Mouse (Mus musculus) limb, embryonic 13.5 days (tissue): ENCODE data around the gene Gm10837. TPM values are rescaled to one million over a fixed set of nuclear protein-coding genes. Genes with fewer than 3 reads are reported as not detected.

Experiments used
- ATAC-seq: fragments of 200-750 bp; cut with Nextera tagmentation; 2 replicates; pipeline ENCODE4 v1.8.0; 2017; ENCODE audit warnings: low read depth, moderate number of reproducible peaks, moderate TSS enrichment; ENCODE audit not compliant: low FRiP score
- H3K27ac ChIP-seq: fragments of 300-500 bp; sonication (generic); 2 replicates; pipeline ENCODE4 v1.5.1; 2015; ENCODE audit warnings: inconsistent platforms, mild to moderate bottlenecking, moderate library complexity
- H3K27me3 ChIP-seq: fragments of 300-500 bp; sonication (generic); 2 replicates; pipeline ENCODE4 v1.6.1; 2015; ENCODE audit warnings: mild to moderate bottlenecking, inconsistent platforms
- H3K36me3 ChIP-seq: fragments of 300-500 bp; sonication (generic); 2 replicates; pipeline ENCODE4 v1.6.1; 2015; ENCODE audit warnings: inconsistent platforms, mild to moderate bottlenecking, moderate library complexity
- H3K4me1 ChIP-seq: fragments of 300-500 bp; sonication (generic); 2 replicates; pipeline ENCODE4 v1.6.1; 2015; ENCODE audit warnings: inconsistent platforms
- H3K4me2 ChIP-seq: fragments of 300-500 bp; sonication (generic); replicated peaks from 2 replicates; pipeline ENCODE4 v1.6.1; 2015; ENCODE audit warnings: inconsistent platforms, mild to moderate bottlenecking, moderate library complexity
- H3K4me3 ChIP-seq: fragments of 300-500 bp; sonication (generic); 2 replicates; pipeline ENCODE4 v1.5.1; 2015; ENCODE audit warnings: moderate library complexity, mild to moderate bottlenecking, inconsistent platforms
- H3K9ac ChIP-seq: fragments of 300-500 bp; sonication (generic); 2 replicates; pipeline ENCODE4 v1.6.1; 2015; ENCODE audit warnings: mild to moderate bottlenecking, inconsistent platforms
- H3K9me3 ChIP-seq: fragments of 300-500 bp; sonication (generic); 2 replicates; pipeline ENCODE4 v1.6.1; 2016; ENCODE audit warnings: inconsistent platforms
- WGBS: fragments of 180-500 bp; shearing (Covaris S2); methylation state at CpG from one replicate; pipeline ENCODE4 v1.1.7; 2015; 5-methylcytosine and 5-hydroxymethylcytosine counted together
- polyA plus RNA-seq: library from polyadenylated mRNA; unstranded; fragments of >200 nt; fragmentation: Nextera tagmentation; extraction: Ambion mirVana; gene quantifications from 2 replicates; pipeline ENCODE4 v1.2.1, GENCODE M21; 2015

Gm10837 gene
- polyA plus RNA-seq, 1 experiment from 2014 or later = not detected

DNA sequence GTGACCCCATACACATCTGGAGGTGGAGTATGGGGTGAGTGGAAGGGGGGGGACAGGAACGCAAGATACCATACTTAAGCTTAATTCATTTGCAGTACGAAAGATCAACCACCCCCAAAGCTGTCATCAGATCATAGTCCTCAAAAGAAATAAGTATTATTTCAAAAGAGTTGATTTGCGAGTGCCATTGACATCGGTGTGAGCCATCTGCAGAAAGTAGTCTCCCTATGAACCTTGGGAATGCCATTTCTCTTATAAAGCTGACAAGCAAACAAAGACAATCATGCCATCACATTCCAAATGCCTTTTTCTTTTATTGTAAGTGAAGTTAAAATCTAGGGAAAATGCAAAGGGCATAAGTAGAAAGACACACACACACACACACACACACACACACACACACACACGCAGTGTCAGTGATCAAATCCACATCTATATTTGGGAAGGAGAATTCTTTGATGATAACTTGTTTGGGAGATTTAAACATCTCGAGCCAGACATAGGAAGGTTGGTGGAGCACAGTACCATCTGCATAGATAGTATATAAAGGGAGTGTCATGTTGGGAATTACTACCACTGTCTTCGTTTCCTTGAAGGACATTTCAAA lies 23.5 kb upstream of the Gm10837 start:
- no peak for ATAC-seq
- WGBS = 46% methylated on average over 7 of the region's 7 CpGs

DNA sequence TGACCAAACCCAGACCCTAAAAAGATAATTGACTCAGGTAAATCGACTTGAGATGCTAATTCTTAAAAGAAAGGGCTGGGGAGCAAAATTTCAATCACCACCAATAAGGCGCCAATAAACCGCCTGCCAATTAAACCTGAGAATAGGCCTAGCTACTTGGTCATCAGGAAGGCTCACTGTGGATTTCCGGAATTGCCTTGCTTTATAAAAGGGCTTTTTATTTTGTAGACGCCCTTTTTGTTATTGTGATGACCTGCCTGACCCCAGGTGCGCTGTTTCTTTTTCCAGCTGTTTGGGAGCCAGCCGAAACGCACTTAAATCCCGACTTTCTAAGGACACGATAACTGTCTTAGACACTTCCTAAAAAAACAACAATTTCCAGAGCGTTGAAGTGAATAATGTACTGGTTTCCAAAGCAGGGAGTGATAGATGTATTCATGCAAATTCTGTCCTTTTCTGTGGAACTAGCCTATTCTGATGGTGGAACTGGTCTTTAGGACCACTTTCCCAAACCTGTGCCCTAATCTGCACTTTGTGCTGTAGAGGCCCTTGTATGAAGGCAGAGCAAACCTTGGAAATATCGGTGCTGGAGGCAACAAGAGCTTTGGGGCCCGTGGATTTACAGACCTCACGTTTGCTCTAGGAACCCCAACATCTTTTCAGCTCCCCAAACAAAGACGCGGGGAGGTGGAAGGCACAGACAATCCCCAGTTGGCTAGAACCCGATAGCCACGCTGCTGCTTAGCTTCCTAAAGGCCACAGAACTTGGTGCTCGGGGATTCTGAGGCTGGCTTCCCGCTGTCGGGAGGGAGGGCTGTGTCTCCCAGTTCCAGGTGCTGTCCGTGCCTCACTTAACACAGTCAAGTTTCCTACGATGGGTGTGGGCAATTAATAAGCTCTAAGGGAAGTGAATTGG lies 22.2 kb upstream of the Gm10837 start:
- H3K27me3 ChIP-seq = peaks cover 96% of the 10 kb centered on the region
- ATAC-seq = no peak
- peak overlapping the region; percentile 41 for H3K4me2 ChIP-seq
- no peaks in the 10 kb centered on the region for H3K9me3 ChIP-seq
- WGBS = 11% methylated on average over 23 of the region's 23 CpGs
- no peaks in the 10 kb centered on the region for H3K36me3 ChIP-seq
- H3K9ac ChIP-seq = no peak overlapping the region
- H3K27ac ChIP-seq = no peak overlapping the region
- H3K4me1 ChIP-seq = peaks cover 37% of the 10 kb centered on the region
- no peak overlapping the region for H3K4me3 ChIP-seq

More for the DNA sequence above, 23.5 kb upstream of the Gm10837 start:
- H3K4me1 ChIP-seq = peaks cover 44% of the 10 kb centered on the region
- H3K9me3 ChIP-seq = no peaks in the 10 kb centered on the region
- no peak overlapping the region for H3K27ac ChIP-seq
- H3K27me3 ChIP-seq = peaks cover 97% of the 10 kb centered on the region
- no peak overlapping the region for H3K4me2 ChIP-seq
- no peak overlapping the region for H3K9ac ChIP-seq
- H3K4me3 ChIP-seq = no peak overlapping the region
- no peaks in the 10 kb centered on the region for H3K36me3 ChIP-seq

DNA sequence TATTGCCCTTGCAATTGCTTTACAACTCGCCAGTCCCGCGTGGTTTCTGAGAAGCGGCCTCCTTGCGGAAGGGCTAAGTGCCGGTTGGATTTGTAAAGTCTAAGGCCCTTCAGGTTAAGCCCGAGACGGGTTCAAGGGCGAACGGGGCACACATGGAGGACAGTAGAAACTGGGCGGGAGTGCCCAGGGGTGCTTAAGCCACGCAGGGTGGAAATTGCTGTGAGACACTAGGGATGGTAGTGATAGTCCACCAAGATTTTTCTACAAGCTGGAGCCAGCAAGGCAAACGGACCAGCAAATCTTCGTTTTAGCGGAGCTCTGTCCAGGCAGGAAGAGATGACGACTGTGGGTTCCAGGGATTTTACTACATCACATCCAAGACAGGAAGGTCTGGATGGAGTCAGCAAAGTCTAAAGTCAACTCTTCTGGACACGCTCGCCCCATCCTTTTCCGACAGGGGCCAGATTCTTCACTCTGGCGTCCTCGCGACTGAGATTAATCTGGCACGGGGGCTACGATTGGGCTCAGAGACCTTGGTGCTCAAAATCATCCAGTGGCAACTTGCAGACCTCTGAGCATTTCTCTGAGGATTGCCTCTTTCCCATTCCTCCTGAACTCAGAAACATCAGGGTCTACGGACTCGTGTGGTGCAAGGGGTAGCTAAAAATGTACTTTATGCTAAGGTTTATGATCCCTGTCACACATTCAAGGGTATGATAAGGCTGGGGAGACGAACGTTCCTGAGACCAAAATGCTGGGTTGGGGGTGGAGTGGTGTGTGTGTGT lies 21.2 kb upstream of the Gm10837 start:
- 6% methylated on average over 28 of the region's 28 CpGs for WGBS
- ATAC-seq = no peak
- Histone ChIP-seq H3K4me3 (no peak overlapping the region), H3K4me1 (peaks cover 39% of the 10 kb centered on the region), H3K9ac (no peak overlapping the region), H3K27ac (no peak overlapping the region), H3K27me3 (peaks cover 95% of the 10 kb centered on the region), H3K36me3 (no peaks in the 10 kb centered on the region), H3K9me3 (no peaks in the 10 kb centered on the region), H3K4me2 (peak overlapping the region; percentile 41)

GRCm38 (mm10) chr14:122471449-122472085 lies 18.8 kb upstream of the Gm10837 start:
- H3K27me3 ChIP-seq = peaks cover 92% of the 10 kb centered on the region
- no peaks in the 10 kb centered on the region for H3K36me3 ChIP-seq
- peak overlapping the region; percentile 50 for H3K4me2 ChIP-seq
- ATAC-seq = no peak
- H3K9me3 ChIP-seq = no peaks in the 10 kb centered on the region
- H3K4me3 ChIP-seq = 0 out of 2 replicates have a peak overlapping the region, but pooled peaks have one; percentile 7
- 11% methylated on average over 31 of the region's 31 CpGs for WGBS
- peaks cover 34% of the 10 kb centered on the region for H3K4me1 ChIP-seq
- H3K9ac ChIP-seq = no peak overlapping the region
- no peak overlapping the region for H3K27ac ChIP-seq

DNA sequence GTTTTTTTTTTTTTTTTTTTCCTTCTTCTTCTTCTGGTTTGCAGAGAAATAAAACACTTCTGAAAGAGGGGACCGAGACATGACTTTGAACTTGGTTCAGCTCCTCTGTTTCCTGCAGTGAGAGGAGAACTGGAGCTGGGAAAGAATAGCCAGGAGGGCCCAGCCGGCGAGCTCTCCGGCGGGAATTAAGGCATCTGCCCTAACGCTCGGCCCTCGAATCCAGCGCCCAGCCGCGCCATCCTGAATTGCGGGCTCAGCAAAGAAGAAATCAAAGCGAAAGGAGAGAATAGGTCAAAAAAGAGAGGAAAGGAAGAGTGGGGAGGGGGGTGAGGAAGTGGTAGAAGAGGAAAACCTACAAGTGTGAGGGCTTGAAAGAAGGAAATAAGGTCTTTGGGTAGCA lies 18.2 kb upstream of the Gm10837 start:
- no peak for ATAC-seq
- Histone ChIP-seq H3K36me3 (no peaks in the 10 kb centered on the region), H3K9ac (no peak overlapping the region), H3K27me3 (peaks cover 87% of the 10 kb centered on the region), H3K4me1 (peaks cover 34% of the 10 kb centered on the region), H3K4me3 (0 out of 2 replicates have a peak overlapping the region, but pooled peaks have one; percentile 20), H3K27ac (no peak overlapping the region), H3K9me3 (no peaks in the 10 kb centered on the region), H3K4me2 (peak overlapping the region; percentile 50)
- WGBS = 1% methylated on average over 13 of the region's 13 CpGs

DNA sequence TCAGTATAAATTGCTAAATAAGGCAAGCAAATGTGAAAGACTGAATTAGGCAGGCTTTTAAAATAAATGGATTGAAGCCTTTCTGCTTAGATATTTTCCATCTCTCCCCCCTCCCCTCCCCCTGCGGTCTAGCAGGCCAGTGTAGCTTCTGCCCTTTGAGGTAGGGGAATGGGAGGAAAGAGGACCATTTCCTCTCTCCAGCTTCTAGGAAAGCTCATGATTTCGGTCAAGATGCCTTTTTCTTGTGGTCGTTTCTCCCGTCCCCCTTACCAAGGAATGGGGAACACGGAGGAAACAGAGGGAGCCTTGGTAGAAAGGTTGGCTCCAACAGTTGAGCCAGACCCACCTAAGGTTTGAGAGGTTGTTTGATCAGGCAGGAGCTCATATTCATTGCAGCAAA lies 17.7 kb upstream of the Gm10837 start:
- Histone ChIP-seq H3K4me2 (peak overlapping the region; percentile 9; the same call in 1 of the 2 replicates), H3K4me3 (no peak overlapping the region), H3K4me1 (peaks cover 34% of the 10 kb centered on the region), H3K9ac (no peak overlapping the region), H3K9me3 (no peaks in the 10 kb centered on the region), H3K27me3 (peaks cover 88% of the 10 kb centered on the region), H3K36me3 (no peaks in the 10 kb centered on the region), H3K27ac (no peak overlapping the region)
- 4% methylated on average over 5 of the region's 5 CpGs for WGBS
- no peak for ATAC-seq

DNA sequence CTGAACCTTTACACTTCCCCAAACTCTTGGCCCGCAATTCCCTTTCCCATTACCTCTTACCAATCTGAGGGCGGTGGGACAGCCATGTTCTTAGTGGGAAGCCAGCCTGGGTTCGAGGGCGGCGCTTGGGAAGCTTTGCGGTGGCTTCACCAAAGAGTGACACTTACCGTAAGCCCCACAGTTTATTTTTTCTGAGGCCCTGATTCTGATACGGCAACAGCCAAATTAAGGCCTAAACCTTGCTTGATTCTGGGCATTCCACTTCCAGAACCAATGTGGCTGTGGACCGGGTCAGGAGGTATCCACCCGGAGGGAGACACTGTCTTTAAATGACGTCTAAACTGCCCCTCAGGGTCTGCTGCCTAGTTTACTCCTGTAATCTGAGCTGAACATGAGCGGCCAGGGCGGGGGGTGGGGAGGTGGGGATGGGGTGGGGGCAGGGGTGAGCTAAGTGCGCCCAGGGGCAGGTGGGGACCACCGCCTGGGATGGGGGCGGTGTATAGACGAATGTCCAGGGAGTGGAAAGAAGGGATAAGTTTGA lies 17.1 kb upstream of the Gm10837 start:
- Histone ChIP-seq H3K4me2 (peak overlapping the region; percentile 80), H3K9ac (no peak overlapping the region), H3K27me3 (peaks cover 87% of the 10 kb centered on the region), H3K4me1 (peaks cover 33% of the 10 kb centered on the region), H3K4me3 (peak overlapping the region; percentile 64), H3K36me3 (no peaks in the 10 kb centered on the region), H3K9me3 (no peaks in the 10 kb centered on the region), H3K27ac (no peak overlapping the region)
- ATAC-seq = 0 out of 2 replicates have a peak, but pooled peaks have one; percentile 0
- WGBS = 2% methylated on average over 17 of the region's 17 CpGs

GRCm38 (mm10) chr14:122474041-122474890 lies 16.1 kb upstream of the Gm10837 start:
- H3K4me1 ChIP-seq = peaks cover 37% of the 10 kb centered on the region
- no peaks in the 10 kb centered on the region for H3K9me3 ChIP-seq
- WGBS = under 1% methylated on average over 55 of the region's 57 CpGs
- H3K27me3 ChIP-seq = peaks cover 84% of the 10 kb centered on the region
- peak overlapping the region; percentile 83 for H3K9ac ChIP-seq
- H3K4me2 ChIP-seq = peak overlapping the region; percentile 80
- peak overlapping the region; percentile 64 for H3K4me3 ChIP-seq
- H3K36me3 ChIP-seq = no peaks in the 10 kb centered on the region
- H3K27ac ChIP-seq = peak overlapping the region; percentile 93
- ATAC-seq = peak; percentile 83

- Histone ChIP-seq H3K4me2 (peak within 1 kb of the TSS; percentile 80), H3K27me3 (peaks cover 77% of the 10 kb centered on the region), H3K9ac (peak within 1 kb of the TSS; percentile 83), H3K4me3 (peak within 1 kb of the TSS; percentile 64), H3K4me1 (peaks cover 37% of the 10 kb centered on the region), H3K27ac (peak within 1 kb of the TSS; percentile 93), H3K36me3 (no peaks in the 10 kb centered on the region), H3K9me3 (no peaks in the 10 kb centered on the region)
- 2% methylated on average over 50 of the region's 73 CpGs for WGBS
- peak; percentile 57 for ATAC-seq
Observed at GRCm38 (mm10) chr14:122474891-122475556, 15.4 kb upstream of the Gm10837 start, which contains the start of gene Zic2. Zic2 (plus strand) TSS chr14:122475435.

GRCm38 (mm10) chr14:122475557-122476040 lies 14.8 kb upstream of the Gm10837 start:
- Histone ChIP-seq H3K4me3 (peak overlapping the region; percentile 64), H3K36me3 (no peaks in the 10 kb centered on the region), H3K4me2 (peak overlapping the region; percentile 80), H3K27ac (peak overlapping the region; percentile 93), H3K27me3 (peaks cover 77% of the 10 kb centered on the region), H3K9ac (peak overlapping the region; percentile 83), H3K9me3 (no peaks in the 10 kb centered on the region), H3K4me1 (peaks cover 37% of the 10 kb centered on the region)
- ATAC-seq = no peak
- WGBS = under 1% methylated on average over 58 of the region's 65 CpGs
